Mouse (Mus musculus): ENCODE results near the gene Cdc20b. TPM values are rescaled to one million over a fixed set of nuclear protein-coding genes. Genes with fewer than 3 reads are reported as not detected.

Cdc20b gene
- polyA plus RNA-seq, 1 experiment from 2014 or later: not detected

DNA sequence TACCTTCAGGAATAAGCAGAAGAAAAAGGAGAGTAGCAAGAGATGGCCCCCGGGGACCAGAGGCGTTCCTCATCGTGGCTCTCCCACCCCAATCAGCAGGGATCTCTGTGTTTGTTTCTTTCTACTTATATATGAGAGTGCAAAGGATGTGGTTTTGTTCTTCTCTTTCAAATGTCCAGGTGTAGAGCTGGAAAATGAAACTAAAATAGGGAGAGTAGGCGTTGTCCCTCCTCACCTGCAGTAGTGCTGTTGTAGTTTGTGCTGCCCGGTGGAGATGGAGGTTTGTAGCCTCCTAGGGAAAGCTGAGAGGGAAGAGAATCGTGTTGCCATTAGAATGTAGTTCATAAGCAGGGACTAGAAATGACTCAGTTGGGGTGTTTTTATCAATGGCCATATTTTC is 66.0 kb downstream of the Cdc20b start, which contains the start of gene Gzma:
TSS of gene Gzma (minus strand) at position 103 of the 400 bp plus-strand sequence.
- Histone ChIP-seq H3K4me3 (ENCODE audit: low read depth, low read length) (no peak within 1 kb of the TSS), H3K27me3 (ENCODE audit: control insufficient read depth, insufficient read depth, low read length) (no peaks in the 10 kb centered on the region), H3K4me2 (ENCODE audit: low read depth) (no peak within 1 kb of the TSS), H3K9me3 (ENCODE audit: control insufficient read depth, low read length) (no peaks in the 10 kb centered on the region), H3K4me1 (ENCODE audit: control insufficient read depth, insufficient read depth, low read length) (no peaks in the 10 kb centered on the region), H3K27ac (ENCODE audit: low read depth, low read length) (no peak within 1 kb of the TSS), H3K36me3 (ENCODE audit: control insufficient read depth, insufficient read depth, low read length) (no peaks in the 10 kb centered on the region), H3K9ac (ENCODE audit: low read length) (no peak within 1 kb of the TSS)
- WGBS: 89% methylated on average over 6 of the region's 6 CpGs
- DNase-seq (ENCODE audit: low spot score) (no peak), ATAC-seq (ENCODE audit: insufficient read depth, low FRiP score, low TSS enrichment) (no peak)

GRCm38 (mm10) chr13:113101804-113102203 is 66.9 kb downstream of the Cdc20b start:
- Histone ChIP-seq H3K4me1 (ENCODE audit: control insufficient read depth, insufficient read depth, low read length) (no peaks in the 10 kb centered on the region), H3K27me3 (ENCODE audit: control insufficient read depth, insufficient read depth, low read length) (no peaks in the 10 kb centered on the region)
- 83% methylated on average over 10 of the region's 10 CpGs for WGBS

DNA sequence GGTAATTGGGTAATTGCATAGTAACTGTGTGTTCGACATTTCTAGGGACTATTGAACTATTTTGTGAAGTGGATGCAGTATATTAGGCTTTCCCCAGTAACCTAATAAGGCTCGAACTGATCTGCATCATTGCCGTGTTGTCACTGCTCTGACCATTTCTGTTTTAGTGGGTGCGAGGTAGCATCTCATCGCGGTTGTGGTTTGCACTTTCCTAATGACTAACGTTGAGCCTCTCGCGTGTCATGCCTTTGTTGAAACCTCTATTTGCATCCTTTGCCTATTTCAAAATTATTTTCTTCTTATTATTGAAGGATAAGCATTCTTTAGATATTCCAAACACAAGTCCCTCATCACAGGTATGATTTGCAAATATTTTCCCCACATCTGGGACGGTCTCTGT is 69.8 kb downstream of the Cdc20b start:
- ATAC-seq (ENCODE audit: insufficient read depth, low FRiP score, low TSS enrichment) (no peak), DNase-seq (ENCODE audit: low spot score) (no peak)
- H3K4me3 ChIP-seq (ENCODE audit: low read depth, low read length): no peak overlapping the region
- H3K9ac ChIP-seq (ENCODE audit: low read length): no peak overlapping the region
- H3K27me3 ChIP-seq (ENCODE audit: control insufficient read depth, insufficient read depth, low read length): no peaks in the 10 kb centered on the region
- H3K4me2 ChIP-seq (ENCODE audit: low read depth): no peak overlapping the region
- H3K9me3 ChIP-seq (ENCODE audit: control insufficient read depth, low read length): no peaks in the 10 kb centered on the region
- H3K4me1 ChIP-seq (ENCODE audit: control insufficient read depth, insufficient read depth, low read length): no peaks in the 10 kb centered on the region
- WGBS: 90% methylated on average over 10 of the region's 10 CpGs
- H3K27ac ChIP-seq (ENCODE audit: low read depth, low read length): no peak overlapping the region
- H3K36me3 ChIP-seq (ENCODE audit: control insufficient read depth, insufficient read depth, low read length): no peaks in the 10 kb centered on the region

More at GRCm38 (mm10) chr13:113101804-113102203, 66.9 kb downstream of the Cdc20b start:
- H3K36me3 ChIP-seq (ENCODE audit: control insufficient read depth, insufficient read depth, low read length): no peaks in the 10 kb centered on the region
- no peaks in the 10 kb centered on the region for H3K9me3 ChIP-seq (ENCODE audit: control insufficient read depth, low read length)
- H3K4me3 ChIP-seq (ENCODE audit: low read depth, low read length): no peak overlapping the region
- H3K4me2 ChIP-seq (ENCODE audit: low read depth): no peak overlapping the region
- no peak overlapping the region for H3K9ac ChIP-seq (ENCODE audit: low read length)
- ATAC-seq (ENCODE audit: insufficient read depth, low FRiP score, low TSS enrichment) (no peak), DNase-seq (ENCODE audit: low spot score) (no peak)
- no peak overlapping the region for H3K27ac ChIP-seq (ENCODE audit: low read depth, low read length)

- Histone ChIP-seq H3K9me3 (ENCODE audit: control insufficient read depth, low read length) (no peaks in the 10 kb centered on the region), H3K4me2 (ENCODE audit: low read depth) (no peak overlapping the region), H3K4me1 (ENCODE audit: control insufficient read depth, insufficient read depth, low read length) (no peaks in the 10 kb centered on the region), H3K36me3 (ENCODE audit: control insufficient read depth, insufficient read depth, low read length) (no peaks in the 10 kb centered on the region), H3K9ac (ENCODE audit: low read length) (no peak overlapping the region), H3K27me3 (ENCODE audit: control insufficient read depth, insufficient read depth, low read length) (no peaks in the 10 kb centered on the region), H3K27ac (ENCODE audit: low read depth, low read length) (no peak overlapping the region), H3K4me3 (ENCODE audit: low read depth, low read length) (no peak overlapping the region)
- 80% methylated on average over 4 of the region's 4 CpGs for WGBS
- DNase-seq (ENCODE audit: low spot score) (no peak), ATAC-seq (ENCODE audit: insufficient read depth, low FRiP score, low TSS enrichment) (no peak)
Observed at GRCm38 (mm10) chr13:113118977-113119376, 84.1 kb downstream of the Cdc20b start.

GRCm38 (mm10) chr13:113120324-113121237 is 85.7 kb downstream of the Cdc20b start:
- Histone ChIP-seq H3K27me3 (ENCODE audit: control insufficient read depth, insufficient read depth, low read length) (no peaks in the 10 kb centered on the region), H3K4me3 (ENCODE audit: low read depth, low read length) (no peak overlapping the region), H3K27ac (ENCODE audit: low read depth, low read length) (no peak overlapping the region), H3K4me2 (ENCODE audit: low read depth) (no peak overlapping the region), H3K9me3 (ENCODE audit: control insufficient read depth, low read length) (no peaks in the 10 kb centered on the region), H3K9ac (ENCODE audit: low read length) (no peak overlapping the region), H3K36me3 (ENCODE audit: control insufficient read depth, insufficient read depth, low read length) (no peaks in the 10 kb centered on the region), H3K4me1 (ENCODE audit: control insufficient read depth, insufficient read depth, low read length) (no peaks in the 10 kb centered on the region)
- DNase-seq (ENCODE audit: low spot score) (no peak), ATAC-seq (ENCODE audit: insufficient read depth, low FRiP score, low TSS enrichment) (no peak)
- 86% methylated on average over 17 of the region's 17 CpGs for WGBS

DNA sequence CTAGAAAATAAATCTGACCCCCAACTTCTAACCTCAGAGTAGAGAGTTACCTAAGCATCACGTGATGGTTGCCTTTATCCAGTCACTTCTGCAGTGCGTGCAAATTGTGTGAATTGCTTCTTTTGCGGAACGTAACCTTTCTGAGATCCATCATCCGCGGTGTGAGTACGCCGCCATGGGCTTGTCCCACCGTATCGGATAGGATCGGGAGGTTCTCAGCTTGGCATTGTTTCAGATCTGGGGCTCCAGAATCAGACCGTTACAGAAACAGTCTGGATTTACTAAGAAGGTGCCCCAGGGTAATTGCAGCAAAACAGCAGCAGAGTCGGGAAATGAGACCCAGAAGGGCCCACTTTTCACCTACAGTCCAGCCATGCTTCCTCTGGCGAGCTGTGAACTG is 86.4 kb downstream of the Cdc20b start:
- Histone ChIP-seq H3K27me3 (ENCODE audit: control insufficient read depth, insufficient read depth, low read length) (no peaks in the 10 kb centered on the region), H3K4me2 (ENCODE audit: low read depth) (no peak overlapping the region), H3K36me3 (ENCODE audit: control insufficient read depth, insufficient read depth, low read length) (no peaks in the 10 kb centered on the region), H3K9ac (ENCODE audit: low read length) (no peak overlapping the region), H3K4me3 (ENCODE audit: low read depth, low read length) (no peak overlapping the region), H3K9me3 (ENCODE audit: control insufficient read depth, low read length) (no peaks in the 10 kb centered on the region), H3K4me1 (ENCODE audit: control insufficient read depth, insufficient read depth, low read length) (no peaks in the 10 kb centered on the region), H3K27ac (ENCODE audit: low read depth, low read length) (no peak overlapping the region)
- DNase-seq (ENCODE audit: low spot score) (no peak), ATAC-seq (ENCODE audit: insufficient read depth, low FRiP score, low TSS enrichment) (no peak)
- 90% methylated on average over 14 of the region's 14 CpGs for WGBS

DNA sequence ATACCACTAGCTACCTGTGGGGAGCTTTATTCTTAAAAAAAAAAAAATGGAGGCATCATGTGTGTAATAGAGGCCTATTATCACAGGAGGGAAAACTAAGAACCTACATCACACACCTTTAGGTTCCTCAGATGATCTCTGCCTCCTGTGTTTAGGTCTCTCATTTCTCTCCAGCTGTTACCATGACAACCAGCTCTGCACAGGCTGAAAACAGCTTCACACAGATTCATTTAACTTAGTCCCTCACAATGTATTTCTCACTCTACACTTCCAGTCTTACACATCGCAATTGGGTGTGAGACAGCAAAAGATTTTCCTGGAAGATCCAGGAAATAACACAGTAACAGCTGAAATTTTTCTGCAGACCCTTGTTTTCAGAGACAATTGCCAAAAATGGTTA is 95.1 kb downstream of the Cdc20b start:
- no peak for ATAC-seq (ENCODE audit: insufficient read depth, low FRiP score, low TSS enrichment)
- no peak for DNase-seq (ENCODE audit: low spot score)

DNA sequence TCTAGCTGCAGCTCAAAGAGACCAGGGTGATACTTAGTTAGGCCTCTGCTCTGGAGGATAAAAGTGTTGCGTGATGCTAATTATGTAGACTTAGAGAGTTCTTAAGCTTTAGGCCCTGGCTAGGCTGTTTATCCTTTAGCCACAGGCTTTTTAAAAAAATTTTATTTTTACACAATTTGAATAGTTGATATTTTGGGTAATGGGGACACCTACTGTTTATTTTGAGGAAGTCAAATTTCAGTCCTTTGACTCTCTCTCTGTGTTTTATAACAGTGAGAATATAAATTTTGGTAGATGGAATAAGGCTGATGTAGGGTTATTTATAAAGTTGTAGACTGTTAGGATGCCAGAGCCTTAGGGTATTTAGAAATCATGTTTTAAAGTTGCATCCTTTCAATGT is 104.7 kb downstream of the Cdc20b start:
- H3K9me3 ChIP-seq (ENCODE audit: control insufficient read depth, low read length): no peaks in the 10 kb centered on the region
- no peaks in the 10 kb centered on the region for H3K36me3 ChIP-seq (ENCODE audit: control insufficient read depth, insufficient read depth, low read length)
- H3K27ac ChIP-seq (ENCODE audit: low read depth, low read length): no peak overlapping the region
- DNase-seq (ENCODE audit: low spot score) (no peak), ATAC-seq (ENCODE audit: insufficient read depth, low FRiP score, low TSS enrichment) (no peak)
- H3K27me3 ChIP-seq (ENCODE audit: control insufficient read depth, insufficient read depth, low read length): no peaks in the 10 kb centered on the region
- no peaks in the 10 kb centered on the region for H3K4me1 ChIP-seq (ENCODE audit: control insufficient read depth, insufficient read depth, low read length)
- H3K9ac ChIP-seq (ENCODE audit: low read length): no peak overlapping the region
- H3K4me3 ChIP-seq (ENCODE audit: low read depth, low read length): no peak overlapping the region
- H3K4me2 ChIP-seq (ENCODE audit: low read depth): no peak overlapping the region
- 97% methylated on average over 1 of the region's 1 CpGs for WGBS

More for the DNA sequence above, 95.1 kb downstream of the Cdc20b start:
- H3K9me3 ChIP-seq (ENCODE audit: control insufficient read depth, low read length): no peaks in the 10 kb centered on the region
- H3K9ac ChIP-seq (ENCODE audit: low read length): no peak overlapping the region
- WGBS: 97% methylated on average over 1 of the region's 1 CpGs
- no peak overlapping the region for H3K4me2 ChIP-seq (ENCODE audit: low read depth)
- no peaks in the 10 kb centered on the region for H3K27me3 ChIP-seq (ENCODE audit: control insufficient read depth, insufficient read depth, low read length)
- H3K36me3 ChIP-seq (ENCODE audit: control insufficient read depth, insufficient read depth, low read length): no peaks in the 10 kb centered on the region
- no peak overlapping the region for H3K4me3 ChIP-seq (ENCODE audit: low read depth, low read length)
- H3K4me1 ChIP-seq (ENCODE audit: control insufficient read depth, insufficient read depth, low read length): no peaks in the 10 kb centered on the region
- H3K27ac ChIP-seq (ENCODE audit: low read depth, low read length): no peak overlapping the region

Data from neural tube, embryonic 11.5 days (tissue).